Mouse (Mus musculus): ENCODE results near the gene Pmvk.

DNA sequence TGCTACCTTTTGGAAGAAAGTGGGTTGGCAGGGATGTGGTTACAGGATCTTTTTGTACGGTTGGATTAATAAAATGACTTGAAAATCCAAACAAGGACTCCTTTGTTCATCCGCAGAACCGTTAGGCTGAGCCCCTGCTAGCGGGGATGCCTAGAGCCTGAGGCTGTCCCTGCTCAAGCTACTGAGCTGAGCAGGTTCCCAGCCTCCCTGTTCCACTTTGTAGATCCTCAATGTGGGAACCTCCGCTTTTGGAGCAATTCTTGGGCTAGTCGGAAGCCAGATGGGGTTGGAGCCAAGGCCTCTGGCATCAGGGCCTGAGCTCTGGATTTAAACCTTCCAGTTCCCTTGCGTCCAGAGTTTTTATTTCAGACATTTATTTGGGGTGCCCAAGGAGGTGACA, 19.3 kb upstream of the Pmvk start:
- TF ChIP-seq CTCF (IDR thresholded peaks at IDR 0.05; ENCODE audit: insufficient read depth, low read length) (no peak), POLR2A (IDR thresholded peaks at IDR 0.05; ENCODE audit: borderline replicate concordance, extremely low read depth, low read depth, low read length) (no peak)

Data from lung, adult 2 months (tissue).